Mouse (Mus musculus) heart, postnatal 4 days (tissue): ENCODE data around the gene Agap1. TPM values are rescaled to one million over a fixed set of nuclear protein-coding genes. Genes with fewer than 3 reads are reported as not detected.

ENCODE experiments used
- DNase-seq: peaks from one replicate; pipeline ENCODE4 v3.0.0; 2021
- total RNA-seq, 2 experiments: library from RNA; stranded (reverse); gene quantifications; 2 replicates each; pipeline ENCODE4 v1.2.3; 2021

Gene Agap1
- total RNA-seq, 2 experiments from 2014 or later = 58.9 to 65.8 TPM

- DNase-seq = no peak
Measured at GRCm38 (mm10) chr1:89716234-89716633, 261.6 kb downstream of the Agap1 start.

- DNase-seq = no peak
Measured at GRCm38 (mm10) chr1:89717100-89717499, 262.5 kb downstream of the Agap1 start.

- no peak for DNase-seq
Measured at GRCm38 (mm10) chr1:89718782-89719403, 264.3 kb downstream of the Agap1 start.

GRCm38 (mm10) chr1:89724141-89724540, 269.5 kb downstream of the Agap1 start:
- DNase-seq = peak; percentile 27

GRCm38 (mm10) chr1:89724555-89724954, 269.9 kb downstream of the Agap1 start:
- DNase-seq = no peak

GRCm38 (mm10) chr1:89724957-89725356, 270.4 kb downstream of the Agap1 start:
- no peak for DNase-seq

GRCm38 (mm10) chr1:89728481-89728880, 273.9 kb downstream of the Agap1 start:
- no peak for DNase-seq

GRCm38 (mm10) chr1:89730589-89731195, 276.1 kb downstream of the Agap1 start:
- DNase-seq = peak; percentile 42

GRCm38 (mm10) chr1:89734368-89734767, 279.8 kb downstream of the Agap1 start:
- DNase-seq = no peak

GRCm38 (mm10) chr1:89735146-89735545, 280.5 kb downstream of the Agap1 start:
- DNase-seq = no peak

GRCm38 (mm10) chr1:89736021-89736420, 281.4 kb downstream of the Agap1 start:
- no peak for DNase-seq

- DNase-seq = no peak
Measured at GRCm38 (mm10) chr1:89739067-89739774, 284.6 kb downstream of the Agap1 start.

- DNase-seq = no peak
Measured at GRCm38 (mm10) chr1:89739775-89740099, 285.1 kb downstream of the Agap1 start.

- DNase-seq = no peak
Measured at GRCm38 (mm10) chr1:89742359-89742758, 287.8 kb downstream of the Agap1 start.

GRCm38 (mm10) chr1:89746171-89746570, 291.6 kb downstream of the Agap1 start:
- DNase-seq = no peak

- DNase-seq = no peak
Measured at GRCm38 (mm10) chr1:89749666-89750065, 295.1 kb downstream of the Agap1 start.

GRCm38 (mm10) chr1:89750495-89750894, 295.9 kb downstream of the Agap1 start:
- DNase-seq = no peak

- no peak for DNase-seq
Measured at GRCm38 (mm10) chr1:89750921-89751320, 296.3 kb downstream of the Agap1 start.

- DNase-seq = no peak
Measured at GRCm38 (mm10) chr1:89751344-89751743, 296.7 kb downstream of the Agap1 start.

GRCm38 (mm10) chr1:89752659-89753058, 298.1 kb downstream of the Agap1 start:
- DNase-seq = peak; percentile 17

GRCm38 (mm10) chr1:89755358-89755757, 300.8 kb downstream of the Agap1 start:
- no peak for DNase-seq

- no peak for DNase-seq
Measured at GRCm38 (mm10) chr1:89756387-89756786, 301.8 kb downstream of the Agap1 start.

- DNase-seq = peak; percentile 18
Measured at GRCm38 (mm10) chr1:89757545-89757944, 302.9 kb downstream of the Agap1 start.

- DNase-seq = peak; percentile 15
Measured at GRCm38 (mm10) chr1:89763912-89764311, 309.3 kb downstream of the Agap1 start.
